28 mouse cellular contexts compared by ENCODE assay signal in genomic region chr6:50587412-50587811, GRCm38 (mm10). TPM values are rescaled to one million over a fixed set of nuclear protein-coding genes. Genes with fewer than 3 reads are reported as not detected.
DNase-seq lines count a peak whose midpoint lies in the region; ATAC-seq lines count a peak whose summit lies in the region.
"Had no signal": no experiment of that assay in that cellular context is flagged by ENCODE, and none has a peak within 500 bp of the region (broad histone marks: within the 10 kb centered on the region; RNA-seq: fewer than 3 reads in every experiment).

No protein-coding gene starts in this region.

- H3K27me3 ChIP-seq in kidney, embryonic 16.5 days (ENCODE audit: insufficient read depth, low read length) = no peaks in the 10 kb centered on the region
- H3K27me3 ChIP-seq: heart, embryonic 13.5 days; hindbrain, embryonic 12.5 days; limb, embryonic 13.5 days; neural tube, embryonic 13.5 days had no signal

- 0 out of 2 replicates have a peak, but pooled peaks have one; percentile 51 for ATAC-seq in kidney, embryonic 16.5 days (ENCODE audit: low FRiP score, low TSS enrichment)
- ATAC-seq in megakaryocyte progenitor cell, adult 5-6 weeks (replicated peaks; ENCODE audit: poor library complexity) = peak; percentile 29; the same call in 1 of the 2 replicates
- ATAC-seq: forebrain, embryonic 14.5 days had no signal

- H3K4me2 ChIP-seq in kidney, embryonic 16.5 days (replicated peaks; ENCODE audit: low read depth, low read length) = no peak overlapping the region
- H3K4me2 ChIP-seq: heart, embryonic 13.5 days; hindbrain, embryonic 12.5 days; limb, embryonic 13.5 days; lung, embryonic 14.5 days; neural tube, embryonic 13.5 days had no signal

- H3K9ac ChIP-seq in kidney, embryonic 16.5 days (replicated peaks; ENCODE audit: low read length) = no peak overlapping the region
- H3K9ac ChIP-seq: heart, embryonic 13.5 days; hindbrain, embryonic 12.5 days; limb, embryonic 13.5 days; lung, embryonic 14.5 days; neural tube, embryonic 13.5 days had no signal

- no peaks in the 10 kb centered on the region for H3K36me3 ChIP-seq in kidney, embryonic 16.5 days (ENCODE audit: insufficient read depth, low read length)
- H3K36me3 ChIP-seq: hindbrain, embryonic 12.5 days; limb, embryonic 13.5 days; neural tube, embryonic 13.5 days had no signal

- no peak for DNase-seq in kidney, adult 11 months
- DNase-seq in A20 (ENCODE audit: low read depth, low spot score) = peak; percentile 69
- peak; percentile 70 for DNase-seq in fat pad, adult 2 months (ENCODE audit: extremely low read depth, low read depth, low spot score)
- no peak for DNase-seq in heart, postnatal 36 days
- DNase-seq in cerebellum, adult 18-20 months = no peak
- DNase-seq: adrenal gland, postnatal 10 days; B cell, adult 2 months; cerebellum, adult 2 months; cerebellum, postnatal 25 days; gastrocnemius, adult 2 months; heart, adult 11 months; heart, postnatal 14 days; kidney, postnatal 4 days; layer of hippocampus, adult 9-11 months; lung, embryonic 14.5 days; midbrain, embryonic 14.5 days; retina, postnatal 1 day; right cerebral cortex, postnatal 25 days; spleen, adult 18-20 months; thymus, postnatal 14 days had no signal

- WGBS in kidney, embryonic 16.5 days = 55% methylated on average over 2 of the region's 2 CpGs

- intact Hi-C loops in heart, postnatal 36 days (cut with DNase I) = no loop called here

- no peak overlapping the region for H3K27ac ChIP-seq in kidney, embryonic 16.5 days (ENCODE audit: low read length)
- H3K27ac ChIP-seq: gastrocnemius, adult 2 months; heart, embryonic 13.5 days; hindbrain, embryonic 12.5 days; limb, embryonic 13.5 days; neural tube, embryonic 13.5 days had no signal

- peaks cover 11% of the 10 kb centered on the region; the same call in 1 of the 2 replicates for H3K4me1 ChIP-seq in kidney, embryonic 16.5 days (ENCODE audit: insufficient read depth, low read length)
- H3K4me1 ChIP-seq: hindbrain, embryonic 12.5 days had no signal

- H3K9me3 ChIP-seq in kidney, embryonic 16.5 days (ENCODE audit: low read length) = no peaks in the 10 kb centered on the region
- H3K9me3 ChIP-seq: heart, embryonic 13.5 days; hindbrain, embryonic 12.5 days; limb, embryonic 13.5 days; neural tube, embryonic 13.5 days had no signal

- H3K4me3 ChIP-seq in kidney, embryonic 16.5 days (ENCODE audit: low read length) = no peak overlapping the region
- H3K4me3 ChIP-seq: gastrocnemius, adult 2 months; heart, embryonic 13.5 days; hindbrain, embryonic 12.5 days; limb, embryonic 13.5 days; myocyte; neural tube, embryonic 13.5 days had no signal

RNA-seq across cellular contexts. Expression of gene 4921507P07Rik, which starts 9.0 kb away (rescaled TPM):
- 1.0 and 1.7 TPM in 2 replicates for polyA plus RNA-seq in kidney, embryonic 16.5 days (2015; fragmentation: Nextera tagmentation; extraction: Ambion mirVana)
- 4.7 and 5.5 TPM in 2 replicates for total RNA-seq in megakaryocyte progenitor cell, adult 5-6 weeks (2015)
- 0.87 and 1.4 TPM in 2 replicates for total RNA-seq in megakaryocyte progenitor cell, adult 5-6 weeks (2017)
- total RNA-seq in heart, postnatal 36 days (2021) = under 1 TPM; 0.27 to 0.36 TPM

RNA-seq across cellular contexts. Expression of gene Cycs, which starts 21.1 kb away (rescaled TPM):
- 74.4 and 79.4 TPM in 2 replicates for polyA plus RNA-seq in kidney, embryonic 16.5 days (2015; fragmentation: Nextera tagmentation; extraction: Ambion mirVana)
- 111 and 140 TPM in 2 replicates for total RNA-seq in megakaryocyte progenitor cell, adult 5-6 weeks (2015)
- 135 and 142 TPM in 2 replicates for total RNA-seq in megakaryocyte progenitor cell, adult 5-6 weeks (2017)
- 100 to 1,000 TPM; 168 to 176 TPM for total RNA-seq in heart, postnatal 36 days (2021)

Comparison
In these comparisons a context has a peak if more than half of its experiments do, and no peak if none do; other contexts are left out.
1. DNase-seq: peak in A20 (single experiment) and fat pad, adult 2 months (single experiment); none in kidney, adult 11 months (single experiment), heart, postnatal 36 days (0 of 2) and cerebellum, adult 18-20 months (0 of 2).